Mouse (Mus musculus): ENCODE results near the gene Arhgap15.

Arhgap15 gene

GRCm38 (mm10) chr2:44184476-44184875 lies 435.9 kb downstream of the Arhgap15 start:
- DNase-seq (ENCODE audit: low spot score), result no peak

GRCm38 (mm10) chr2:44190749-44191148 lies 442.1 kb downstream of the Arhgap15 start:
- DNase-seq (ENCODE audit: low spot score), result no peak

GRCm38 (mm10) chr2:44192058-44192457 lies 443.4 kb downstream of the Arhgap15 start:
- DNase-seq (ENCODE audit: low spot score), result no peak

GRCm38 (mm10) chr2:44215506-44215905 lies 466.9 kb downstream of the Arhgap15 start:
- no peak for DNase-seq (ENCODE audit: low spot score)

- no peak for DNase-seq (ENCODE audit: low spot score)
Observed at GRCm38 (mm10) chr2:44217811-44218210, 469.2 kb downstream of the Arhgap15 start.

GRCm38 (mm10) chr2:44218317-44218716 lies 469.7 kb downstream of the Arhgap15 start:
- no peak for DNase-seq (ENCODE audit: low spot score)

GRCm38 (mm10) chr2:44221686-44222085 lies 473.1 kb downstream of the Arhgap15 start:
- DNase-seq (ENCODE audit: low spot score), result no peak

- DNase-seq (ENCODE audit: low spot score), result no peak
Observed at GRCm38 (mm10) chr2:44222176-44222753, 473.6 kb downstream of the Arhgap15 start.

- no peak for DNase-seq (ENCODE audit: low spot score)
Observed at GRCm38 (mm10) chr2:44234856-44235255, 486.2 kb downstream of the Arhgap15 start.

GRCm38 (mm10) chr2:44241657-44242454 lies 493.2 kb downstream of the Arhgap15 start:
- no peak for DNase-seq (ENCODE audit: low spot score)

GRCm38 (mm10) chr2:44242628-44243255 lies 494.1 kb downstream of the Arhgap15 start:
- DNase-seq (ENCODE audit: low spot score), result no peak

- DNase-seq (ENCODE audit: low spot score), result no peak
Observed at GRCm38 (mm10) chr2:44255343-44255742, 506.7 kb downstream of the Arhgap15 start.

GRCm38 (mm10) chr2:44257946-44258345 lies 509.3 kb downstream of the Arhgap15 start:
- no peak for DNase-seq (ENCODE audit: low spot score)

- DNase-seq (ENCODE audit: low spot score), result no peak
Observed at GRCm38 (mm10) chr2:44271455-44272346, 523.1 kb downstream of the Arhgap15 start.

GRCm38 (mm10) chr2:44272606-44273005 lies 524.0 kb downstream of the Arhgap15 start:
- DNase-seq (ENCODE audit: low spot score), result no peak

- no peak for DNase-seq (ENCODE audit: low spot score)
Observed at GRCm38 (mm10) chr2:44274425-44274824, 525.8 kb downstream of the Arhgap15 start.

- DNase-seq (ENCODE audit: low spot score), result no peak
Observed at GRCm38 (mm10) chr2:44286181-44286719, 537.6 kb downstream of the Arhgap15 start.

- DNase-seq (ENCODE audit: low spot score), result no peak
Observed at GRCm38 (mm10) chr2:44299156-44299555, 550.5 kb downstream of the Arhgap15 start.

- no peak for DNase-seq (ENCODE audit: low spot score)
Observed at GRCm38 (mm10) chr2:44299909-44300308, 551.3 kb downstream of the Arhgap15 start.

- no peak for DNase-seq (ENCODE audit: low spot score)
Observed at GRCm38 (mm10) chr2:44300466-44300865, 551.8 kb downstream of the Arhgap15 start.

GRCm38 (mm10) chr2:44304261-44304970 lies 555.8 kb downstream of the Arhgap15 start:
- DNase-seq (ENCODE audit: low spot score), result no peak

Data from urinary bladder, postnatal 10 days (tissue).